Mouse (Mus musculus) spleen, adult 18-20 months (tissue): ENCODE results near the gene Slc25a11.

ENCODE experiments used
- DNase-seq, 2 experiments: peaks; one replicate each; pipeline ENCODE4 v3.0.0; 2022; ENCODE audit warnings: mixed read lengths in 2 of 2

The Slc25a11 gene

GRCm38 (mm10) chr11:70667271-70668150 is 20.2 kb upstream of the Slc25a11 start:
- DNase-seq: no peak

- DNase-seq: no peak
Observed at GRCm38 (mm10) chr11:70666687-70667086, 19.4 kb upstream of the Slc25a11 start.

DNA sequence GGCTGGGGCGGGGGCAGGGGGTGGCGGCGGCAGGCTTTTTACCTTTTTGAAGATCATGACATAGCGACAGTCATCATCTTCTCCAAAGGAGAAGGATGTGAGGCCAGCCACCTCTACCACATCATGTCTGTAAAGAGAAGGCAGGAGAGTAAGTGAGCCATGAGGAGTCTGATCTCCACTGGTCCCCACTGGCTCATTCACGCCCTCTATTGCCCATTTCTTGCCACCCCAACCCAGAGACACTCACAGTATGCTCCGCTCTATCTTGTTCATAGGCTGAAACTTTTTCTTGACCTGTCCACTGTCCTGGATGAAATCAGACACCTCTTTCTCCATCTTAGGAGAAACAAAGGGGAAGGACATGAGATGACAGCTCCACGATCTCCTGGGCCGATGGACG is 17.5 kb upstream of the Slc25a11 start:
- DNase-seq: no peak

DNA sequence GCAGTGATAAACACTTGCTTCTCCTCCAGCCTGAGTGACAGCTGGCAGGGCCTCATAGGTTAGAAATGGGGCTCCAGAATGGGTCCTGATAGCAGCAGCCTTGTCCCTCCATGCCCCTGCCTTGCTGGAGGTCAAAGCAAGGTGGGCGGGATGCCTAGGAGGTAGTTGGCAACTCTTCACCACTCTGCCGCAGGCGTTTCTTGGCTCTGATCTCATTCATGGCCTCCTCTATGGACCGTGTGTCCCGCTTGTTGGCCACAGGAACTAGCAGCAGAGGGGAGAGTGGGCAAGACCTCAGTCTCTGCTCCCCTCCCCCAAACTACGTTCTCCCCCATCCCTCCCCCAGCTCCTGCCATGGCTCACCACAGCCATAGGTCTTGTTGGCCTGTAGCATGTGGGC is 16.7 kb upstream of the Slc25a11 start:
- no peak for DNase-seq

DNA sequence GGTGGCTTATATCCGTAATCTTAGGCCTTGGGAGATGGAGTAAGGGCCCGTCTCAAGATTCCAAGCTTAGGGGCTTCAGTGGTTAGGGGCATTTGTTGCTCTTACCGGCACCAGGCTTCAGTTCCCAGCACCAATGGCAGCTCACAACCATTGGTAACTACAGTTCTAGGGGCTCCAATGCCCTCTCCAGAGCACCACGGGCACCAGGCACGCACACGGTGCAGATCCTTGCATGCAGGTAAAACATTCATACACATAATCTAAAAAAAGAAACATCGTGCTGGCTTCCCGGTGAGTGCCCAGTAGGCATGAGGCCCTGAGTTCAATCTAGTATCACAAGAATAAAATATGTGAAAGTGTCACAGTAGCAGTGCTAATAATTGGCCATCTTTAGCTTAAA is 15.8 kb upstream of the Slc25a11 start:
- no peak for DNase-seq

DNA sequence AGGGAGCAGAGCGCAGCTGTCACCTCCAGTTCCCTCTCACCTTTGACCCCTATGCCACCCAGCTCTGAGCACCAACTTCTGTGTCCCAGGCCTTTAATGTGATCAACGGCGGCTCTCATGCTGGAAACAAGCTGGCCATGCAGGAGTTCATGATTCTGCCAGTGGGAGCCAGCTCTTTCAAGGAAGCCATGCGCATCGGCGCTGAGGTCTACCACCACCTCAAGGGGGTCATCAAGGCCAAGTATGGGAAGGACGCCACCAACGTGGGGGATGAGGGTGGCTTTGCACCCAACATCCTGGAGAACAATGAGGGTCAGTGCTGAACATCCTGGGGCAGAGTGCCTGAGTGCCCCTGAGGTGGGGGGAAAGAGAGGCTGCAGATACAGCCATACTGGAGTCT is 13.3 kb upstream of the Slc25a11 start:
- DNase-seq: no peak

- no peak for DNase-seq
Observed at GRCm38 (mm10) chr11:70658942-70659341, 11.7 kb upstream of the Slc25a11 start.

GRCm38 (mm10) chr11:70658521-70658920 is 11.2 kb upstream of the Slc25a11 start:
- peak in 1 of 2 experiments; percentile 2 for DNase-seq

DNA sequence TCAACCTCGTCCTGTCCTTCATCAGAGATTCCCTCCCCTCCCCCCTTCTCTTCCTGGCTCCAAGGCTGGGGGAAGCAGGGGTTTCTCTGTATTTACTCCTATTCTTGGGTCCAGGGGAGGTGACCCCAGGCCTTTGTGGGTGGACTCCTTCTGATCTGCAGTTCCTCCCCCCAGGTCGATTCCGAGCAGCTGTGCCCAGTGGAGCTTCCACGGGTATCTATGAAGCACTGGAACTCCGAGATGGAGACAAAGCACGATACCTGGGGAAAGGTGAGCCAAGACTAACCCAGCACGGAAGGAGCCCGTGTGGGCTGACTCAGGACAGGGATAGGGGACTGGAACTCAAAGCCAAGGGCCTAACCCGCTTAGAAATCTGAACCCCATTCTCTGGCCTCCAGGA is 10.7 kb upstream of the Slc25a11 start:
- DNase-seq: no peak

- DNase-seq: peak in 1 of 2 experiments; percentile 15
Observed at GRCm38 (mm10) chr11:70657573-70657972, 10.3 kb upstream of the Slc25a11 start.

DNA sequence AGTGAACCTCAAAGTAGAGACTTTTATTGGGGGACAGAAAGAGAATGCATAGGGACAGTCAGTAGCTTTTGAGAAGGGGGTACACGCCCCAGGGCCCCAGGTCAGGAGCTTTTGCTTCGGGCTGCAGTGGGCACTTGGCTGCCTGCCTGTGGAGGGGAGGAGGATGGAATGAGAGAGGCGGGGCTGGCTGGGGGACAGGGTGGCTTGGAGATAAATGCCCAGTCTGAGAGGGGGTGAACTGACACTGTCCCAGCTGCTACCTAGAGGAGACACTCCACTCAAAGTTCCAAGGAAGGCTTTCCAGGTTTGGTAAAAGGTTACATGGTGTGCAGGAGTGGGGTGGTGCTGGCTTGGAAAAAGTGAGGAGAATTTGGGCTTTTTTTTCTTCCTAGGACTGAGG is 9.7 kb upstream of the Slc25a11 start, which contains the start of gene Eno3:
Eno3 (plus strand) TSS at position 239 of the 400 bp plus-strand sequence.
- DNase-seq: peak in 1 of 2 experiments; percentile 14

- DNase-seq: peak in 1 of 2 experiments; percentile 29
Observed at GRCm38 (mm10) chr11:70656456-70656927, 9.2 kb upstream of the Slc25a11 start.

GRCm38 (mm10) chr11:70655571-70656455 is 8.5 kb upstream of the Slc25a11 start:
- peak; percentile 55 to 69 for DNase-seq

GRCm38 (mm10) chr11:70654923-70655570 is 7.8 kb upstream of the Slc25a11 start:
- peak; percentile 76 to 78 for DNase-seq

DNA sequence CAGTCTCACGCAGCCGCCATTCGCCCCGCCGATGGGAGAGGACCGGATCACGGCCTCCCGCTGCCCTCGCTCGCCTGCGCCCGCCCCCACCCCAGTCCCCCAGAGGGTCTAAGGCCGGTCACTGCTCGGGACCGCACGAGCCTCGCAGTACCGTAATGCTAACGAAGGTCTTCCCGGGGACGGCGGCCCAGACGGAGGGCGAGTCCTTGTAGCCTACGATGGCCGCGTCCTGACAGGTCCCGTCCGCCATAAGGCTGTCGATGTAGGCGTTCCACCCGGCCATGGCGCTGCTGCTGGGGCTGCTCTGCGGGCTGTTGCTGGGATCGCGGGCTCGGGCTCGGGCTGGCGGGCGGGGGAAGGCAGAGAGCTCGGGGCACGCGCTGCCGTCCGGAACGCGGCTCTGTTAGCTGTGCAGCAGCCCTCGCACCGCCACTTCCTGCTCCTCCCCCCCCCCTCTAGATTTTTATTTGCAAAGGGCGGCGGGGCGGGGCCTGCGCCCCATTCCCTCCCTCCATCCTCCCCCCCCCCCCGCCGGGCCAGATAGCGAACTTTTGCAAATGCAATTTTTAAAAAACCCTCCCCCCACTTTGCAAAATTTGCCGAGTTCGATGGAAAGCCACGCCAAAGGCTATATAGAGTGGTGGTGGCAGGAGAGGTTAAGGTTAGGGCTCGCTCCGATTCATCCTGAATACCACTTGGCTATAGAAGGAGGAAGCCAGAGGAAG is 7.1 kb upstream of the Slc25a11 start, which contains the start of gene Pfn1:
Pfn1 (minus strand) TSS at position 447 of the 725 bp plus-strand sequence.
- peak; percentile 77 to 78 for DNase-seq

GRCm38 (mm10) chr11:70653345-70654197 is 6.3 kb upstream of the Slc25a11 start:
- peak; percentile 73 to 80 for DNase-seq

DNA sequence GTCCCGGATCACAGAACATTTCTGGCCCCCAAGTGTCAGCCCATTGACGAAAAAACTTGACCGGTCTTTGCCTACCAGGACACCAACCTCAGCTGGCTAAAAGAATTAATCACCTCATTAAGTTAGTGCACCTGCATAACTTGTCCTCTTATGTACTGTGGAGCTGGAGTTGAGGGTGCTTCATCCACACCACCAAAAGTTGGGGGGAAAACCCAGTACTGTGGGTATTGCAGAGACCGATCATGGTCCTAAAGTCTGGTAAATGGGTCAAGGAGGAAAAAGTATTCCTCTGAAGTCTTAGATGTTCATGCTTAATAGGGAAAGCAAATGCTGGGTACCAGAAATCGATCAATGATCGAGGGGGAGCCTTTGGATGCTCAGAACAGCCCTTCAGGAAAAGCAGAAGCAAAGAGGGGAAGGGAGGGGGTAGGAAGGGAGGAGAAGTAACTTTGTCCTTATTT is 5.6 kb upstream of the Slc25a11 start:
- DNase-seq: no peak

DNA sequence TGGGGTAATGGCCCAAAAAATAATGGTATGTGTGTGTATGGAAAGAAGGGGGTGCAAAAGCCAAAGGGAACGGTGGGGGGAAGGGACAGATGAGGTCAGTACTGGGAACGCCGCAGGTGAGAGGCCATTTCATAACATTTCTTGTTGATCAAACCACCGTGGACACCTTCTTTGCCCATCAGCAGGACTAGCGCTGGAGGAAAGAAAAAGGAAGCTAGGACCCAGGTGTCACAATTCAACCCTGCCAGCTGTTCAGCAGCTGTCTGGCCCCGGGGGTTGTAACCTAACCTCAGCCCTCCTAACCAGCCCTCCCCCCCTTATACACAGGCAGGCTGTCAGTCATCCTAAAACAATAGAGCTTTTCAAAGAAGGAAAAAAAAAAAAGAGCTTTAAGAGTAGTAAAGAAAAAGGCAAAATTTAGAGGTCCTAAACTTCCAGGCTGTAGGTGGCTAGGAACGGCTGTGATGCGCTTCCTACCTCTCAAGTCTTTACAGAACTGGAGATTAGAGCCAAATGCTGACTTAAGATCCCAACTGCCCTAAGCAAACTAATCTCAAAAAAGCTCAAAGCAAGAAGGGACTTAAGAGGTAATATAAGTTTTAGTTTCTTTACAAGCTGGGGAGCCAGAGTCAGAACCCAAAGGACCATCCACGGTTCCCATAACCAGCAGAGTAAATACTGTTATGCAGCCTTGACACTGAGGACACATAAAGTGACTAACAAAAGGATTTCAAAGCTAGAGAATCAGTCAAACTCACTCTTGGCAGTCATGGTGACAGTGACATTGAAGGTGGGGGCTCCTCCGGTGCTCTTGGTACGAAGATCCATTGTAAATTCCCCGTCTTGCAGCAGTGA is 5.0 kb upstream of the Slc25a11 start:
- peak in 1 of 2 experiments; percentile 24 for DNase-seq

DNA sequence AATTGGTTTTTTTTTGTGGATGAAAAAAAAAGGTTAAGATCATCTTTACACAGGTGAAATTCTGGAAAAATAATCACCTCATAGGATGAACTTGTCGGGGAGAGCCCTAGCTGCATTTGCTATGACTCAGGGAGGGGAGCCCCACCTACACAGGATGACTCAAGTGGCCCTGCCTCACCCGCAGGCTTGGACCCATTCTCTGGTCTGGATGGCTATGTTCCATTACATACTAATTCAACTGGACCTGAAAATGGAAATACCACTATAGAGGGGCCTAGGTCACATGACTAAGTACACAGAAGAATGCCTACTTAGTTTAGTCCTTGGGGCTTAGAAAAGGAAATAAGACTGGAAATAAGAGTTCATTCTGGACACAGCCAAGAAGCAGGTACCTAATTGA is 4.1 kb upstream of the Slc25a11 start:
- peak in 1 of 2 experiments; percentile 23 for DNase-seq
